Mouse (Mus musculus): ENCODE measurements around the gene Gins2. TPM values are rescaled to one million over a fixed set of nuclear protein-coding genes. Genes with fewer than 3 reads are reported as not detected.
A peak's percentile ranks its signal among the peaks of the same experiment; 100 is the strongest.

The Gins2 gene
- 10 to 100 TPM; 18.6 to 19.0 TPM for total RNA-seq (2021)
- long read RNA-seq, experiment 1, transcript Gins2-201 (5 exons, 3,900 nt) = major isoform, 24 of 34 reads
- long read RNA-seq, experiment 1, partial matches to known transcripts = 0 of 34 reads
- long read RNA-seq, experiment 1, other reads (novel, unspliced or antisense) = 8 of 34 reads
- long read RNA-seq, experiment 2, transcript Gins2-201 (5 exons, 3,900 nt) = major isoform, 8 of 12 reads
- long read RNA-seq, experiment 2, partial matches to known transcripts = 0 of 12 reads
- long read RNA-seq, experiment 2, other reads (novel, unspliced or antisense) = 2 of 12 reads

DNA sequence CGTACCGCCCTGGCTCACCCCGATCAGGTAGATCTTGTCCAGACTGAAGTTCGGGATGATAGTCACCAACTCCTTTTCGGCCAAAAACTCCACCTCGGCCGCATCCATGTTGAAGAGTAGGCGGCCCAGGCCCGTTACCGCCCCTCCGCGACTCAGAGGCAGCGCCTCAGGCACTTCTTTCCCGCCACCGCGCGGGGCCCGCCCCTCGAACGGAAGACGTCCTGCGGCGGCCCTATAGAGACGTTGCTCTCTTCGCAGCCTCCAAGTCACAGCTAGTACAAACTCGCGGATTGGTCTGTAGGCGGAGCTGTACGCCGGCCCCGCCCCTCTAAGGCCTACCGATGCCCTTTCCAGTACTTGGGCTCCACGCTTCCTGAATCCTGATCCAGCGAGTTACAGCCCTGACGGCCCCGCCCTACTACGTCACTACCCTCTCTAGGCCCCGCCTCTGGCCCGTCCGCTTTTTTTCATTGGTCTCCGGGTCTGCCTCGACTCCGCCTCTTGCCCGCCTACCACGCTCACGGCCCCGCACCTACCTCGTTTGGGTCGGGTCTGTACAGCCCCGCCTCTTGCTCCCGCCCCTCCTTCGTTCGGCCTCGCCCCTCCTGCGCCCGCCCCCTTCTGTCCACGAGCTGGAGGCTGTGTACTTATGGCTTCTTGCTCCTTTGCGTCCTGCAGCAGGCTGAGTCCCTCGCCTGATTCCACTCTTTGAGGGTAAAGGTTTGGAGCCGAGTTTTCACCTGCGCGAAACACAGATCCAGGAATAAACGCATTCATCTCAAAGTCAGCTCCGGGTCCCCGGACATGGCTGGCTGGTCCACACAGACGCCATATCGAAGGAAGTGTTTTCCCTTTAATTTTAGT is at the start of gene Gins2:
Gins2 (minus strand) TSS at position 397 of the 864 bp plus-strand sequence.
- peak; percentile 99 for DNase-seq

GRCm38 (mm10) chr8:120634329-120634839 is 45.3 kb upstream of the Gins2 start:
- peak; percentile 87 for DNase-seq

DNA sequence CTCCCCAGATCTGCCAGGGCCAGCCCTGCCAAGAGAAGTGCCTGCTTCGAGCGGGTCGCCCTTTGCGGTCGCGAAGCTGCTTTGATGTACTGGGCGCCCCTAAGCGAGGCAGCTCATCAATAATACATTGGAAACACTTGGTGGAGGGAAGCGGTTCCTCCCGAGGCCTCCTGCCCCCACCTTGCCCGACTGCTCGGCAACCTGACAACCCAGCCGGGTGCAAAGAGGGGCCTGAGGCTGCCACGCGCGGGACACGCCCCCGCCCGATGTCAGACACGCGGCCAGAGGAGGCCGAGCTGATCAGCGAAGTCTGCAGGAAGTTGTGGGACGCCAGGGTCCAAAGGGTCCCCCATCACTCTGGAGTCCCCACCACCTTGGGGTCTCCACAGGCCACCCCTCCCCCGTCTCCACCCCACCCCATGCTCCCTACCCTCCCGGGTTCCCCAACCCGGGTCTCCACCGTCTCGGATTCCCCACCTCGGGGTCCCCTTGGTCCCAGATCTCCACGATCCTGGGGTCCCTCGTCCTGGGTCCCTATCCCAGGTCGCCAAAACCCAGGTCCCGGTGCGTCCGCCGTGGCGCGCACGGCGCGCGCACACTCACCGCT is 44.7 kb upstream of the Gins2 start:
- DNase-seq = peak; percentile 68

DNA sequence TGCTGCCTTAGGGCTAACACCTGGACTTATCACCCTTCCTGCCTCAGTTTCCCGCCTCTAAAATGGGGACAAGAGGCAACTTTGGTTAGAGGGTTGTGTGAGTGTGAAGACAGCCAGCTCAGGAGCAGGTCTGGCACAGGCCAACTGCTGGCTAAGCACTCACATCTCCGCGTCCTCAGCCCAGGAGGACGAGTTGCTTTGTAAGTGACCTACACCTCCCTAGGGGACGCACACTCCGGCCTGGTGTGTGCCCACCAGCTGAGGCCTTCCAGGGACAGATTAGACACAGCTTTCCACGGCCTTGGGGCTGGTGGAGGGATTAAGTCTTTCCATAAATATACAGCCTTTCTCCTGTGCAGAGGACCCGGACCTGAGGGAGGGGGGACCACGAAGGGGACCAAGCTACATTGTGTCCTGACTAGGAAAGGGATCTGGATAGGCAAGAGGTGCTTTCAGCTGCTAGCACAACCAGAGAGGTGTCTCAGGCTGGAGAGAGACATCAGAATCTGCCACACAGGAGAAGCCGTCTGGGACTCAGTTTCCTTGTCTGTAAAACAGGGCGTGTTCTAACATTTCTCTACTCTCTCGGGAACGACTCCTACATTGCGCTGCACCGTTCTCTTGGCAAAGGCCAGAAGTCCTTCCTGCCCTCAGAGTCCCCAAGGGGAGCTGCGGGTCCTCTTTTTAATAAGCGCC is 44.0 kb upstream of the Gins2 start:
- DNase-seq = peak; percentile 39

DNA sequence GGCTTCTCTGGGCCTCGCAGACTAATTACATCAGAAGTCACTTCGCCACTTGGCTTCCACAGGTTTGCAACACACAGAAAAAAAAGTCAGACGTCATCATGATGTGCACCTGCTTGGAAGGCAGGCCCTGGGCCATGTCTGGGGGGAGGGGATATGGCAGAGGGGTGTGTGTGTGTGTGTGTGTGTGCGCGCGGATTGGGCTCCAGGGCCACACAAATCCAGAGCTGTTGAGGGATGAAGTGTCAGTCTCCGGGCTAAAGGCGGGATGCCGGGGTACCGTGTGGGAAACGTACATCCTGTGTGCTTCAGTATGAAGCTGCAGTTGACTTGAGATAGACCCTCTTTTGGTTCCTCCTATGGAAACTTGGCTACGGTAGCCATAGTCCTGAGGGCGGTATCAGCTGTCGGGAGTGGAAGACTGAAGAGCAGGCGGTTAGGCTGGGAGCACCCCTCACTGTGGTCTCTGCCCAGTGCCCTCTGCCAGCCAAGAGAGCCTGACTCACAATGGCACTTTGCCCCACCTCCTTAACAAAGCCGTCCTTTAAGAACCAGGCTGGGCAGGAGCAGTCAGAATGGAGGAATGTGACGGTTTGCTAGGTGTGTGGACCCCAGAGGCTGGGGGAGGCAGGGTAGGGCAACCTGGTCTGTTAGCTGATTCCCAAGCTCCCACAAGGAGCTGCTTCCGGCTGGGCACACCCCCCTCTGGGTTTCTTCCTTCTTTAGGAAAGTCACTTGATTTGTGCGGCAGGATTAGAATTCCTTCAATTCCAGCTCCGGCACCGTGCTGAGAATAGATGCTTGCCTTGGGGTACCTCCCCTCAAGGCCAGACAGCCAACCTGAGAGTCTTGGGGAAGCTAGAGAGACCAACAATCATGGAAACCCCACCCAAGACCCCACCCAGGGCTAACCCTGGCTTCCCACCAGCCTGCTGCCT is 42.6 kb upstream of the Gins2 start:
- peak; percentile 26 for DNase-seq

- DNase-seq = no peak
Measured at GRCm38 (mm10) chr8:120630848-120631247, 41.7 kb upstream of the Gins2 start.

- DNase-seq = no peak
Measured at GRCm38 (mm10) chr8:120630031-120630430, 40.9 kb upstream of the Gins2 start.

GRCm38 (mm10) chr8:120627298-120627697 is 38.2 kb upstream of the Gins2 start:
- no peak for DNase-seq

- no peak for DNase-seq
Measured at GRCm38 (mm10) chr8:120626461-120626860, 37.4 kb upstream of the Gins2 start.

DNA sequence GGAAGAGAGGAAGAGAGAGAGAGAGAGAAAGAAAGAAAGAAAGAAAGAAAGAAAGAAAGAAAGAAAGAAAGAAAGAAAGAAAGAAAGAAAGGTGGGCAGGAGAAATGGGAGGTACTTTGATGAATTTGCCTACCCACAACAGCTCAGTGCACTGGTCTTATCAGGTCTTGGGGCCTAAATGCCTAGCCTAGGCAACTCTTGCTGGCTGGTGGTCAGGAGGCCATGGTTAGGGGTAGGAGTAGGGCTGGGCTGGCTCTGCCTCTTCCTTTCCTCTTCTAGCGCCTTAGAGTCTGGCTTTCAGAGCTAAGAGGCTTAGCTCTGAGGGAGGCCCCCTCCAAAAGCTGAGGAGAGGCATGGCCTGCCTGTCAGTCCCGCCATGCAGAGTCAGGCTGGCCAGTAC is 34.5 kb upstream of the Gins2 start:
- no peak for DNase-seq

- no peak for DNase-seq
Measured at GRCm38 (mm10) chr8:120622161-120622560, 33.1 kb upstream of the Gins2 start.

DNA sequence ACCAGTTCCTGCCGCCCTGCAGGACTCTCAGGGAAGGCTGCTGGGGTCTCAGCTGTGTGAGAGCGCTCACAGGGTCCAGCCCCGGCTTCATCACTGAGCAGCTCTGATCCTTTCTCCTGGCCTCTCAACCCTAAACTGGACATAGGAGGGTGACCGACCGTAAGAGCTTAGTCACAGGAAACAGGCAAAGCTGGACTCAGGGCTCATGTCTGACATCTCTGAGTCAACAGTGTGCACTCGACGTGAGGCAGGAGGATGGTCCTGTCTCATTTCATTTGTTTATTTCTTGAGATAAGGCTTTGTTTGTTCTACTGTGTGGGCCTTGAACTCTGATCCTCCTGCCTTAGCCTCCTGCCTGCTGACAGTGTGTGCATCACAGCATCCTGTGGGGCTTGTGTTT is 31.3 kb upstream of the Gins2 start:
- DNase-seq = no peak

DNA sequence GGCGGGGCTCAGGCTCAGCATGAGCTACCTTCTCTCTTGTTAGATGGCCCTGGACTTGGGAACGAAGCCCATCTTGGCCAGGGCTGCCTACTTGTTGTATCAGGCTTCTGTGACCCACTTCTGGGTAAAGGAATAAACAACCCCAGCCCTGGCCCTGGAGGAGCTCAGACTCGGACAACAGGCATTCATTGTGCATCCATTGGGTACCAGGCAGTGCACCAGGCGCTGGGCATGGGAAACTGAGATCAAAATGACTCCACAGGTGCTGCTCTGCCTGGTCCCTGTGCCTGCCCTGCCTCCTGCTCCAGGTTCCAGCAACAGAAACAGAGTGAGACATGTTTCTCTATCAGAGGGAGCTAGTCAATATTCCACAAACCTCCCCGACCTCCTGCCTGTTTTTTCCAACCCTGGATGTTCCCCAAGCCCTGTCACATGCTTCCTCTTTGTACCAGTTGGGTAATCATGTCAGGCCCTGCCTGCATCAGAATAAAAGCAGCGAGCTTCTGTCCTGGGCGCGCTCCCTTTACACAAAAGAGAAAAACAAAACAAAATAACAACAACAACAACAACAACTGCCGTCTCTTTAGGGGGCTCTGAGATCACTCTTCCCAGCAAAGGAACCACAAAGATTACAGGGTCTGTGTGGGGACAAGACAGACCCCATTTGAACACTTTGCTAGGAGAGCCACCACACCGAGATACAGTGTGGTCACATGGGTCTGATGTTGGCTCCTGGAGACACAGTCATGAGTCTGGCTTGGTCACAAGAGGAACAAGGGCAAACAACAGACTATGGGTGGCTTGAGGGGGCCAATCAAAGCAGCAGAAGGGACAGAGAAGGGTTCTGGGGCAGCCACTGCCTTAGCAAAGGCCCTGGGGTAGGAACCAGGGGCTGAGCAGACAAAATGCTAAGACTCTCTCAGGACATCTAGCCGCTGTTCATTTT is 30.4 kb upstream of the Gins2 start:
- DNase-seq = peak; percentile 62

- peak; percentile 83 for DNase-seq
Measured at GRCm38 (mm10) chr8:120618110-120618509, 29.0 kb upstream of the Gins2 start.

DNA sequence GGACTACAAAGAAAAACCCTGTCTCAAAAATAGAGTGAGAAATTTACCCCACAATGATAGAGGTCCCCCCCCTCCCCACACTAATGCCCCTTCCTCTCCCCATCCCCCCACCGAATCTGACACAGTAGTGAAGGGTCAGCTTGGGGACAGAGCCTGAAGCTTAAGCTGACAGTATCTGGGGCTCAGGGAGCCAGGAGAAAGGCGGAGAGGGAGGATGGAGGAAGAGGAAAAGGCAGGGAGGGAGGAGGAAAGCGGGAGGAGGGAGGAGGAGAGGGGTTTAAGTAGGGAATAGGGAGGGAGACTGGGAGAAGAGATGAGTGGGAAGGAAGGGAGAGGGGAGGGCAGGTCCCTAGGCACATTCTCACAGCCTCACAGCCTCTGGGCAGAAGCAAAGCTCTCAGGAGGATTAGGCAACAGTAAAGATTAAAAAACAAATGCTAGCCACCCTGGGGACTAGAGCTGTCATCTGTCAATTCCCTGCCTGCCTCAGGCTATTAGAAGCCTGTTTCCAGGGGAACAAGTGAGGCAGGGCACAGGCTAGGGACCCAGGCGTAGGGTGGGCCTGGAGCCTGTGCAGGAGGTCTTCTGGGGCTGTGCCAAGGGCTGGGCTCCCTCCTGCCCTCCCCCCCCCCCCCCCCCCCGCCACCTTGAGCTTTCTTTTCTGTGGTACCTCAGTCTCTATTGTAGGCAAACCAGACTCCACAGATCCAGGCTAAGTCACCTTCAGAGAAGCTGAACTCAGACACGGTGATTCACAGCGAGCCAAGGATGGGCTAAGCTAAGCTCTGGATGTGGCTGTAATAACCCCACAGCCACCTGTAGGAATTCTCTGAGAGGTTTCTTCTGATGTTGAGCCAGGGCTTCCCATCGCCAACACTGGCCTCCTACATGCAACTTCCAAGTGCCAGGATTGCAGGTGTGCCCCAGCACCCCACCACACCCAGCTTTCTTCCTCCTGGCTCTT is 27.8 kb upstream of the Gins2 start:
- peak; percentile 30 for DNase-seq

DNA sequence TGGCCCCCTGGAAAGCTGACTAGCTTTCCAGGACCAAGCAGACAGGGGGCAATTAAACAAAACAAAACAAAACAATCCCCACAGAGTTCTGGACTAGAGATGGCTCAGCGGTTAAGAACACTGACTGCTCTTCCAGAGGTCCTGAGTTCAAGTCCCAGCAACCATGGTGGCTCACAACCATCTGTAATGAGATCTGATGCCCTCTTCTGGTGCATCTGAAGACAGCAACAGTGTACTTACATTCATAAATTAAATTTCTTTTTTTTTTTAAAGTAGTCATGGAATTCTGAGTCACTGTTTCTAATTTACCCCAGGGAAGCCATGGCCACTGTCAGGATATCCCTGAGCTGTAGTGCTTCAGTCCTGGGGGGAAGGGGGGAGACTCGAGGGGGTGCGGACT is 25.4 kb upstream of the Gins2 start:
- no peak for DNase-seq

DNA sequence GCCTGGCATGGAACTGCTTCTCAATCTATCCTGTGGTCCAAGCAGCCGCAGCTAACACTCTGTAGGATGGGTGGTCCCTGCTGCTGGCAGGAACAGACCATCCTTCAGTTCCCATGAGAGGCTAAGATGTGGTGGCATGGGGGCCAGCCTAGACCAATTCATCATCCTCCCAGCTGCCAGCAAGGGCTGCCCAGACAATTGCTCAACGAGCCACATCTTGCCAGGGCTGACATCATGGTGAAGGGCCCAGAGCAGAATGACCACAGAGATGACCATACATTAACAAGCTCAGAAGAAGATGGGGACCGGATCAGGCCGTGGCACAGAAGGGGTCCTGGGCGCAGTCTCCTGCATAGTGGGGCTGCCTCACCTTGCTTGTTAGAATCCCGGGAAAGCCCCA is 21.7 kb upstream of the Gins2 start:
- peak; percentile 28 for DNase-seq

GRCm38 (mm10) chr8:120607885-120608284 is 18.8 kb upstream of the Gins2 start:
- peak; percentile 85 for DNase-seq

- no peak for DNase-seq
Measured at GRCm38 (mm10) chr8:120607460-120607859, 18.4 kb upstream of the Gins2 start.
